Mouse (Mus musculus) kidney, postnatal 0 days (tissue): ENCODE data around the gene Hmga1. TPM values are rescaled to one million over a fixed set of nuclear protein-coding genes. Genes with fewer than 3 reads are reported as not detected.

ENCODE experiments used
- ATAC-seq: fragments of 200-750 bp; cut with Nextera tagmentation; replicated peaks from 2 replicates; pipeline ENCODE4 v1.8.0; 2017; ENCODE audit warnings: low read depth, moderate number of reproducible peaks, moderate TSS enrichment, moderate library complexity; ENCODE audit not compliant: low FRiP score
- DNase-seq: peaks from one replicate; pipeline ENCODE4 v3.0.0-alpha.2; 2016; ENCODE audit warnings: low spot score
- H3K27ac ChIP-seq: fragments of 300-500 bp; sonication (generic); 2 replicates; pipeline ENCODE4 v1.5.1; 2014; ENCODE audit warnings: mild to moderate bottlenecking
- H3K27me3 ChIP-seq: fragments of 300-500 bp; sonication (generic); 2 replicates; pipeline ENCODE4 v1.6.1; 2014; ENCODE audit warnings: low read length, mixed read lengths; ENCODE audit not compliant: insufficient read depth
- H3K36me3 ChIP-seq: fragments of 300-500 bp; sonication (generic); 2 replicates; pipeline ENCODE4 v1.6.1; 2014; ENCODE audit warnings: low read length, mixed read lengths; ENCODE audit not compliant: insufficient read depth
- H3K4me1 ChIP-seq: fragments of 300-500 bp; sonication (generic); replicated peaks from 2 replicates; pipeline ENCODE4 v1.6.1; 2014; ENCODE audit warnings: antibody characterized with exemption, low read length, mixed read lengths; ENCODE audit not compliant: insufficient read depth
- H3K4me2 ChIP-seq: fragments of 300-500 bp; sonication (generic); 2 replicates; pipeline ENCODE4 v1.6.1; 2014; ENCODE audit warnings: mild to moderate bottlenecking, low read length, moderate library complexity, mixed read lengths
- H3K4me3 ChIP-seq: fragments of 300-500 bp; sonication (generic); replicated peaks from 2 replicates; pipeline ENCODE4 v1.5.1; 2014; ENCODE audit warnings: low read depth, low read length
- H3K9ac ChIP-seq: fragments of 300-500 bp; sonication (generic); 2 replicates; pipeline ENCODE4 v1.6.1; 2014; ENCODE audit warnings: low read depth, low read length
- H3K9me3 ChIP-seq: fragments of 300-500 bp; sonication (generic); replicated peaks from 2 replicates; pipeline ENCODE4 v1.6.1; 2016; ENCODE audit warnings: low read length, inconsistent platforms, mixed read lengths
- CTCF ChIP-seq: IDR thresholded peaks from 2 replicates; pipeline ENCODE4 v1.5.1; 2016; ENCODE audit warnings: antibody characterized with exemption, low read depth, mild to moderate bottlenecking, moderate library complexity
- WGBS: fragments of 180-500 bp; shearing (Covaris S2); extraction: QIAGEN DNeasy Blood & Tissue Kit; methylation state at CpG from one replicate; pipeline ENCODE4 v1.1.7; 2014; 5-methylcytosine and 5-hydroxymethylcytosine counted together
- polyA plus RNA-seq: library from polyadenylated mRNA; unstranded; fragments of >200 nt; fragmentation: Nextera tagmentation; extraction: Ambion mirVana; gene quantifications from 2 replicates; pipeline ENCODE4 v1.2.1, GENCODE M21; 2015

Hmga1 gene
- 131 and 136 TPM in 2 replicates for polyA plus RNA-seq

- peaks cover 18% of the 10 kb centered on the region for H3K4me1 ChIP-seq
- peak within 1 kb of the TSS; percentile 77 for H3K4me3 ChIP-seq
- H3K27ac ChIP-seq, result peak within 1 kb of the TSS; percentile 96
- H3K4me2 ChIP-seq, result peak within 1 kb of the TSS; percentile 91
- H3K36me3 ChIP-seq, result no peaks in the 10 kb centered on the region
- H3K9me3 ChIP-seq, result no peaks in the 10 kb centered on the region
- H3K9ac ChIP-seq, result peak within 1 kb of the TSS; percentile 88
- WGBS, result under 1% methylated on average over 78 of the region's 79 CpGs
- ATAC-seq (peak; percentile 62), DNase-seq (peak; percentile 90)
- no peak for TF ChIP-seq CTCF
- no peaks in the 10 kb centered on the region for H3K27me3 ChIP-seq
Observed at GRCm38 (mm10) chr17:27556315-27557011, at the start of gene Hmga1. Gene Hmga1 (plus strand): TSS chr17:27556497.

- Histone ChIP-seq H3K27me3 (peaks cover 30% of the 10 kb centered on the region), H3K27ac (no peak overlapping the region), H3K9ac (no peak overlapping the region), H3K4me3 (no peak overlapping the region), H3K9me3 (no peaks in the 10 kb centered on the region), H3K4me2 (no peak overlapping the region), H3K4me1 (peaks cover 6% of the 10 kb centered on the region; the same call in 1 of the 2 replicates), H3K36me3 (no peaks in the 10 kb centered on the region)
- WGBS, result 86% methylated on average over 7 of the region's 7 CpGs
- DNase-seq (no peak), ATAC-seq (no peak)
- no peak for TF ChIP-seq CTCF
Observed at GRCm38 (mm10) chr17:27506871-27507590, 49.3 kb upstream of the Hmga1 start.

GRCm38 (mm10) chr17:27507591-27507945, 48.7 kb upstream of the Hmga1 start:
- no peak for TF ChIP-seq CTCF
- 73% methylated on average over 7 of the region's 7 CpGs for WGBS

GRCm38 (mm10) chr17:27508002-27508401, 48.3 kb upstream of the Hmga1 start:
- no peak for TF ChIP-seq CTCF
- Histone ChIP-seq H3K9ac (no peak overlapping the region), H3K36me3 (no peaks in the 10 kb centered on the region), H3K4me3 (no peak overlapping the region), H3K27ac (no peak overlapping the region), H3K4me1 (peaks cover 14% of the 10 kb centered on the region; the same call in 1 of the 2 replicates), H3K4me2 (no peak overlapping the region), H3K27me3 (peaks cover 34% of the 10 kb centered on the region), H3K9me3 (no peaks in the 10 kb centered on the region)
- ATAC-seq (no peak), DNase-seq (no peak)
- 33% methylated on average over 12 of the region's 12 CpGs for WGBS

More at GRCm38 (mm10) chr17:27507591-27507945, 48.7 kb upstream of the Hmga1 start:
- Histone ChIP-seq H3K4me1 (peaks cover 11% of the 10 kb centered on the region; the same call in 1 of the 2 replicates), H3K27ac (no peak overlapping the region), H3K4me3 (no peak overlapping the region), H3K9ac (no peak overlapping the region), H3K36me3 (no peaks in the 10 kb centered on the region), H3K4me2 (no peak overlapping the region), H3K27me3 (peaks cover 34% of the 10 kb centered on the region), H3K9me3 (no peaks in the 10 kb centered on the region)
- DNase-seq (no peak), ATAC-seq (no peak)

- H3K4me2 ChIP-seq, result no peak overlapping the region
- no peak for ATAC-seq
- no peaks in the 10 kb centered on the region for H3K9me3 ChIP-seq
- no peak for TF ChIP-seq CTCF
- H3K27ac ChIP-seq, result no peak overlapping the region
- H3K9ac ChIP-seq, result no peak overlapping the region
- H3K27me3 ChIP-seq, result peaks cover 35% of the 10 kb centered on the region
- DNase-seq, result no peak
- 41% methylated on average over 5 of the region's 5 CpGs for WGBS
- no peaks in the 10 kb centered on the region for H3K36me3 ChIP-seq
- peaks cover 14% of the 10 kb centered on the region; the same call in 1 of the 2 replicates for H3K4me1 ChIP-seq
- H3K4me3 ChIP-seq, result no peak overlapping the region
Observed at GRCm38 (mm10) chr17:27508513-27508912, 47.8 kb upstream of the Hmga1 start.

GRCm38 (mm10) chr17:27509056-27509455, 47.2 kb upstream of the Hmga1 start:
- no peaks in the 10 kb centered on the region for H3K36me3 ChIP-seq
- peaks cover 41% of the 10 kb centered on the region for H3K27me3 ChIP-seq
- 74% methylated on average over 5 of the region's 5 CpGs for WGBS
- H3K4me2 ChIP-seq, result no peak overlapping the region
- DNase-seq (no peak), ATAC-seq (no peak)
- no peak overlapping the region for H3K9ac ChIP-seq
- no peak for TF ChIP-seq CTCF
- no peak overlapping the region for H3K27ac ChIP-seq
- no peak overlapping the region for H3K4me3 ChIP-seq
- no peaks in the 10 kb centered on the region for H3K9me3 ChIP-seq
- H3K4me1 ChIP-seq, result peaks cover 14% of the 10 kb centered on the region; the same call in 1 of the 2 replicates
